In the genomic region with DNA sequence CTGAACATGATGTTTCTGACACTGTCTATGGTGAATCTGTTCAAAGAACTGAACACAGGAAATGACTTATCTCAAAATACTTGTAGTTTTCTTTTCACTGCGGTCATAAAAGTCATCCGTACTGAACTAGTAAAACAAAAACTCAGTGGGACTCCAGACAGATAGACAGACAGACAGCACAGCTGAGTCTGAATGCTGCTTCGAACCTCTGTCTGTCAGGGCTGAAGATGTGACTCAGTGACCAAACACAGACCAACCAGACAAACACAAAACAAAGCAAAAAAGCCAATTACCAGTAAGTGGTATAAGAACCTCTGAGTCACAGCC, we compare ENCODE assay signal across 22 mouse cellular contexts. TPM values are rescaled to one million over a fixed set of nuclear protein-coding genes. Genes with fewer than 3 reads are reported as not detected.
DNase-seq lines count a peak whose midpoint lies in the region; ATAC-seq and TF ChIP-seq lines count a peak whose summit lies in the region.
"Had no signal": no experiment of that assay in that cellular context is flagged by ENCODE, and none has a peak within 500 bp of the region (broad histone marks: within the 10 kb centered on the region; RNA-seq: fewer than 3 reads in every experiment).

No protein-coding gene starts in this region.

- DNase-seq in stomach, postnatal 0 days (ENCODE audit: low spot score) = no peak
- peak; percentile 54 to 67 for DNase-seq in natural killer cell, adult 2 months (ENCODE audit: low spot score in 2 of 2)
- no peak for DNase-seq in adrenal gland, postnatal 36 days
- no peak for DNase-seq in urinary bladder, postnatal 14 days (ENCODE audit: low spot score)
- DNase-seq in layer of hippocampus, postnatal 10 days (ENCODE audit: low spot score in 2 of 2) = no peak
- DNase-seq: cerebellum, adult 2 months; cerebellum, postnatal 36 days; gastrocnemius, postnatal 25 days; kidney, adult 11 months; liver, postnatal 0 days; thymus, postnatal 4 days had no signal

- 51% methylated on average over 3 of the region's 3 CpGs for WGBS in stomach, embryonic 16.5 days
- 55% methylated on average over 3 of the region's 3 CpGs for WGBS in stomach, postnatal 0 days

- no peak overlapping the region for H3K9ac ChIP-seq in stomach, embryonic 16.5 days (ENCODE audit: low read length)
- no peak overlapping the region for H3K9ac ChIP-seq in stomach, postnatal 0 days (ENCODE audit: low read length)
- H3K9ac ChIP-seq: forebrain, embryonic 15.5 days; heart, embryonic 15.5 days; liver, postnatal 0 days had no signal

- no peaks in the 10 kb centered on the region for H3K9me3 ChIP-seq in stomach, embryonic 16.5 days (replicated peaks; ENCODE audit: control insufficient read depth, low read length)
- H3K9me3 ChIP-seq in stomach, postnatal 0 days (ENCODE audit: control insufficient read depth, low read length) = no peaks in the 10 kb centered on the region
- H3K9me3 ChIP-seq: forebrain, embryonic 15.5 days; heart, embryonic 15.5 days had no signal

- H3K27me3 ChIP-seq in stomach, embryonic 16.5 days (ENCODE audit: control insufficient read depth, insufficient read depth, low read length) = no peaks in the 10 kb centered on the region
- no peaks in the 10 kb centered on the region for H3K27me3 ChIP-seq in stomach, postnatal 0 days (ENCODE audit: control insufficient read depth, insufficient read depth, low read length)
- H3K27me3 ChIP-seq: forebrain, embryonic 15.5 days; heart, embryonic 15.5 days; Patski had no signal

- peak overlapping the region; percentile 6; the same call in 1 of the 2 replicates for H3K4me2 ChIP-seq in stomach, embryonic 16.5 days (ENCODE audit: low read depth, low read length)
- no peak overlapping the region for H3K4me2 ChIP-seq in stomach, postnatal 0 days (replicated peaks; ENCODE audit: low read depth)
- H3K4me2 ChIP-seq: forebrain, embryonic 15.5 days; midbrain, embryonic 11.5 days had no signal

- no peak overlapping the region for H3K27ac ChIP-seq in stomach, embryonic 16.5 days (ENCODE audit: low read length)
- no peak overlapping the region for H3K27ac ChIP-seq in stomach, postnatal 0 days (replicated peaks)
- H3K27ac ChIP-seq in embryonic fibroblast, embryonic 13.5 days (ENCODE audit: insufficient read depth, low read length) = peak overlapping the region; percentile 41
- H3K27ac ChIP-seq: forebrain, embryonic 15.5 days; heart, embryonic 15.5 days; kidney, postnatal 0 days had no signal

- H3K4me1 ChIP-seq in stomach, embryonic 16.5 days (ENCODE audit: control insufficient read depth, insufficient read depth, low read length) = peaks cover 3% of the 10 kb centered on the region; the same call in 1 of the 2 replicates
- no peaks in the 10 kb centered on the region; the same call in 1 of the 2 replicates for H3K4me1 ChIP-seq in stomach, postnatal 0 days (replicated peaks; ENCODE audit: control insufficient read depth, insufficient read depth)
- peaks cover 18% of the 10 kb centered on the region for H3K4me1 ChIP-seq in embryonic fibroblast, embryonic 13.5 days (ENCODE audit: control insufficient read depth, insufficient read depth, low read length)

- no peak overlapping the region for H3K4me3 ChIP-seq in stomach, embryonic 16.5 days (replicated peaks; ENCODE audit: low read length)
- no peak overlapping the region for H3K4me3 ChIP-seq in stomach, postnatal 0 days (ENCODE audit: low read depth, low read length)
- no peak overlapping the region for H3K4me3 ChIP-seq in embryonic fibroblast, embryonic 13.5 days (ENCODE audit: insufficient read depth, low read length)
- H3K4me3 ChIP-seq: erythroblast, embryonic 14.5 days; forebrain, embryonic 15.5 days; heart, embryonic 15.5 days; layer of hippocampus, adult 2 months had no signal

- TF ChIP-seq EP300 in stomach, postnatal 0 days (optimal IDR thresholded peaks at IDR 0.05) = no peak

- H3K36me3 ChIP-seq in stomach, embryonic 16.5 days (ENCODE audit: control insufficient read depth, insufficient read depth, low read length) = 0 out of 2 replicates have a peak, but pooled peaks cover 1% of the 10 kb centered on the region
- no peaks in the 10 kb centered on the region for H3K36me3 ChIP-seq in stomach, postnatal 0 days (ENCODE audit: control insufficient read depth, insufficient read depth, low read length)
- H3K36me3 ChIP-seq: forebrain, embryonic 15.5 days; heart, embryonic 15.5 days had no signal

- TF ChIP-seq POLR2A in embryonic fibroblast, embryonic 13.5 days (IDR thresholded peaks at IDR 0.05; ENCODE audit: low read depth, low read length) = no peak

- TF ChIP-seq CTCF in stomach, postnatal 0 days (IDR thresholded peaks at IDR 0.05; ENCODE audit: low read depth) = no peak
- TF ChIP-seq CTCF in embryonic fibroblast, embryonic 13.5 days (IDR thresholded peaks at IDR 0.05; ENCODE audit: borderline replicate concordance, insufficient read depth, low read length) = no peak

- ATAC-seq in stomach, embryonic 16.5 days (ENCODE audit: insufficient read depth, low FRiP score) = no peak
- no peak for ATAC-seq in stomach, postnatal 0 days (ENCODE audit: low FRiP score, low TSS enrichment)
- peak; percentile 78 for ATAC-seq in CD4-positive, CD25-positive, alpha-beta regulatory T cell, adult 4 months
- ATAC-seq: forebrain, embryonic 15.5 days; hindbrain, embryonic 16.5 days; liver, postnatal 0 days; Patski had no signal

RNA-seq across cellular contexts. Expression of a gene that starts 12.4 kb away (rescaled TPM):
- polyA plus RNA-seq in stomach, embryonic 16.5 days (2015; fragmentation: Nextera tagmentation; extraction: Ambion mirVana) = 3.4 TPM in 2 replicates
- polyA plus RNA-seq in stomach, postnatal 0 days (2015; fragmentation: Nextera tagmentation; extraction: Ambion mirVana) = 2.2 and 2.4 TPM in 2 replicates
- under 1 TPM; 0.44 to 0.63 TPM for polyA plus RNA-seq in CD4-positive, CD25-positive, alpha-beta regulatory T cell, adult 4 months (2017; shearing (Covaris generic))
- polyA plus RNA-seq in embryonic fibroblast, embryonic 13.5 days (2011; ENCODE audit: insufficient read length, low read depth, missing spikeins) = 11.1 and 11.7 TPM in 2 replicates
- 1 to 10 TPM; 4.7 to 6.3 TPM for total RNA-seq in adrenal gland, postnatal 36 days (2021)
- 10 to 100 TPM; 50.0 to 52.6 TPM for total RNA-seq in layer of hippocampus, postnatal 10 days (2021)
- polyA plus RNA-seq: erythroblast, embryonic 14.5 days had no signal

Comparison
In these comparisons a context has a peak if more than half of its experiments do, and no peak if none do; other contexts are left out.
1. DNase-seq: peak in natural killer cell, adult 2 months (2 of 2); none in stomach, postnatal 0 days (single experiment), adrenal gland, postnatal 36 days (0 of 2), urinary bladder, postnatal 14 days (single experiment) and layer of hippocampus, postnatal 10 days (0 of 2).